Mouse (Mus musculus) forebrain, embryonic 14.5 days (tissue): ENCODE measurements around the gene Rpl37. TPM values are rescaled to one million over a fixed set of nuclear protein-coding genes. Genes with fewer than 3 reads are reported as not detected.

Source experiments
- ATAC-seq: fragments of 200-750 bp; cut with Nextera tagmentation; 2 replicates; pipeline ENCODE4 v1.8.0; 2017; ENCODE audit warnings: mild to moderate bottlenecking, moderate library complexity
- DNase-seq: peaks from one replicate; pipeline ENCODE4 v3.0.0-alpha.2; 2015; ENCODE audit warnings: low spot score
- H3K27ac ChIP-seq: fragments of 300-500 bp; sonication (generic); 2 replicates; pipeline ENCODE4 v1.5.1; 2014; ENCODE audit warnings: low read depth, mild to moderate bottlenecking, control low read depth, low read length, moderate library complexity
- H3K27me3 ChIP-seq: fragments of 300-500 bp; sonication (generic); replicated peaks from 2 replicates; pipeline ENCODE4 v1.6.1; 2014; ENCODE audit warnings: low read length, control low read depth, mixed read lengths; ENCODE audit not compliant: control insufficient read depth, insufficient read depth
- H3K36me3 ChIP-seq: fragments of 300-500 bp; sonication (generic); 2 replicates; pipeline ENCODE4 v1.6.1; 2014; ENCODE audit warnings: low read length, control low read depth; ENCODE audit not compliant: control insufficient read depth, insufficient read depth
- H3K4me1 ChIP-seq: fragments of 300-500 bp; sonication (generic); 2 replicates; pipeline ENCODE4 v1.6.1; 2014; ENCODE audit warnings: antibody characterized with exemption, low read length, control low read depth; ENCODE audit not compliant: control insufficient read depth, insufficient read depth
- H3K4me2 ChIP-seq: fragments of 300-500 bp; sonication (generic); 2 replicates; pipeline ENCODE4 v1.6.1; 2014; ENCODE audit warnings: mild to moderate bottlenecking, control low read depth, low read length
- H3K4me3 ChIP-seq: fragments of 300-500 bp; sonication (generic); 2 replicates; pipeline ENCODE4 v1.5.1; 2014; ENCODE audit warnings: low read depth, low read length, control low read depth
- H3K9ac ChIP-seq: fragments of 300-500 bp; sonication (generic); 2 replicates; pipeline ENCODE4 v1.6.1; 2014; ENCODE audit warnings: mild to moderate bottlenecking, low read length, control low read depth, moderate library complexity
- H3K9me3 ChIP-seq: fragments of 300-500 bp; sonication (generic); replicated peaks from 2 replicates; pipeline ENCODE4 v1.6.1; 2016; ENCODE audit warnings: low read length, control low read depth, mixed read lengths; ENCODE audit not compliant: control insufficient read depth
- WGBS: fragments of 180-500 bp; shearing (Covaris S2); extraction: QIAGEN DNeasy Blood & Tissue Kit; methylation state at CpG from one replicate; pipeline ENCODE4 v1.1.7; 2014; 5-methylcytosine and 5-hydroxymethylcytosine counted together
- polyA plus RNA-seq: library from polyadenylated mRNA; unstranded; fragments of >200 nt; fragmentation: Nextera tagmentation; extraction: Ambion mirVana; gene quantifications from 2 replicates; pipeline ENCODE4 v1.2.1, GENCODE M21; 2014

Gene Rpl37
- polyA plus RNA-seq, 1 experiment from 2014 or later, result 567 TPM

GRCm38 (mm10) chr15:5102312-5102711 lies 14.1 kb upstream of the Rpl37 start:
- Histone ChIP-seq H3K36me3 (no peaks in the 10 kb centered on the region), H3K27me3 (no peaks in the 10 kb centered on the region), H3K9me3 (no peaks in the 10 kb centered on the region), H3K4me3 (no peak overlapping the region), H3K4me1 (no peaks in the 10 kb centered on the region), H3K9ac (no peak overlapping the region), H3K27ac (no peak overlapping the region), H3K4me2 (no peak overlapping the region)
- ATAC-seq (no peak), DNase-seq (no peak)
- 98% methylated on average over 4 of the region's 4 CpGs for WGBS

GRCm38 (mm10) chr15:5105891-5106290 lies 10.6 kb upstream of the Rpl37 start:
- H3K36me3 ChIP-seq, result no peaks in the 10 kb centered on the region
- H3K27me3 ChIP-seq, result no peaks in the 10 kb centered on the region
- H3K4me3 ChIP-seq, result no peak overlapping the region
- no peaks in the 10 kb centered on the region for H3K9me3 ChIP-seq
- WGBS, result 75% methylated on average over 6 of the region's 6 CpGs
- no peak overlapping the region for H3K4me2 ChIP-seq
- no peak overlapping the region for H3K27ac ChIP-seq
- DNase-seq, result no peak
- ATAC-seq, result peak; percentile 42; the same call in 1 of the 2 replicates
- H3K9ac ChIP-seq, result no peak overlapping the region
- H3K4me1 ChIP-seq, result no peaks in the 10 kb centered on the region

GRCm38 (mm10) chr15:5106293-5106692 lies 10.2 kb upstream of the Rpl37 start:
- H3K27me3 ChIP-seq, result no peaks in the 10 kb centered on the region

GRCm38 (mm10) chr15:5107686-5108654 lies 8.5 kb upstream of the Rpl37 start, which contains the start of gene Card6:
Gene Card6, minus strand, starts transcription at chr15:5108539.
- H3K4me2 ChIP-seq, result no peak within 1 kb of the TSS
- no peaks in the 10 kb centered on the region for H3K9me3 ChIP-seq
- no peak within 1 kb of the TSS for H3K4me3 ChIP-seq
- no peak for DNase-seq
- H3K4me1 ChIP-seq, result no peaks in the 10 kb centered on the region
- H3K27ac ChIP-seq, result no peak within 1 kb of the TSS
- H3K36me3 ChIP-seq, result no peaks in the 10 kb centered on the region
- WGBS, result 74% methylated on average over 21 of the region's 21 CpGs
- no peak for ATAC-seq
- H3K27me3 ChIP-seq, result no peaks in the 10 kb centered on the region
- H3K9ac ChIP-seq, result no peak within 1 kb of the TSS

More at GRCm38 (mm10) chr15:5106293-5106692, 10.2 kb upstream of the Rpl37 start:
- ATAC-seq (0 out of 2 replicates have a peak, but pooled peaks have one; percentile 26), DNase-seq (peak; percentile 21)
- Histone ChIP-seq H3K4me1 (no peaks in the 10 kb centered on the region), H3K9me3 (no peaks in the 10 kb centered on the region), H3K4me2 (no peak overlapping the region), H3K9ac (no peak overlapping the region), H3K4me3 (no peak overlapping the region), H3K27ac (no peak overlapping the region), H3K36me3 (no peaks in the 10 kb centered on the region)
- 53% methylated on average over 2 of the region's 2 CpGs for WGBS

- Histone ChIP-seq H3K4me1 (no peaks in the 10 kb centered on the region), H3K9ac (no peak overlapping the region), H3K9me3 (no peaks in the 10 kb centered on the region), H3K4me2 (no peak overlapping the region), H3K36me3 (no peaks in the 10 kb centered on the region), H3K27ac (no peak overlapping the region), H3K4me3 (no peak overlapping the region), H3K27me3 (no peaks in the 10 kb centered on the region)
- ATAC-seq (no peak), DNase-seq (no peak)
- WGBS, result 90% methylated on average over 3 of the region's 3 CpGs
These were observed 7.8 kb upstream of the Rpl37 start for GRCm38 (mm10) chr15:5108655-5109040.

- Histone ChIP-seq H3K4me3 (no peak overlapping the region), H3K4me2 (no peak overlapping the region), H3K9ac (no peak overlapping the region), H3K27me3 (no peaks in the 10 kb centered on the region), H3K27ac (no peak overlapping the region), H3K4me1 (peaks cover 9% of the 10 kb centered on the region), H3K9me3 (no peaks in the 10 kb centered on the region), H3K36me3 (peaks cover 2% of the 10 kb centered on the region; the same call in 1 of the 2 replicates)
- DNase-seq (no peak), ATAC-seq (no peak)
- 82% methylated on average over 3 of the region's 3 CpGs for WGBS
These were observed 3.8 kb upstream of the Rpl37 start for GRCm38 (mm10) chr15:5112651-5113050.

GRCm38 (mm10) chr15:5115173-5115572 lies 1.3 kb upstream of the Rpl37 start:
- H3K4me2 ChIP-seq, result peak overlapping the region; percentile 45
- H3K27me3 ChIP-seq, result no peaks in the 10 kb centered on the region
- peaks cover 14% of the 10 kb centered on the region for H3K4me1 ChIP-seq
- ATAC-seq, result no peak
- peak overlapping the region; percentile 93; the same call in 1 of the 2 replicates for H3K4me3 ChIP-seq
- no peak overlapping the region for H3K9ac ChIP-seq
- H3K9me3 ChIP-seq, result no peaks in the 10 kb centered on the region
- no peak for DNase-seq
- WGBS, result 64% methylated on average over 8 of the region's 8 CpGs
- H3K36me3 ChIP-seq, result peaks cover 26% of the 10 kb centered on the region
- H3K27ac ChIP-seq, result no peak overlapping the region

- ATAC-seq (no peak), DNase-seq (no peak)
- H3K4me1 ChIP-seq, result peaks cover 14% of the 10 kb centered on the region
- H3K9me3 ChIP-seq, result no peaks in the 10 kb centered on the region
- peak overlapping the region; percentile 93 for H3K4me3 ChIP-seq
- WGBS, result 3% methylated on average over 22 of the region's 22 CpGs
- H3K27ac ChIP-seq, result peak overlapping the region; percentile 87
- peak overlapping the region; percentile 87 for H3K4me2 ChIP-seq
- peak overlapping the region; percentile 97 for H3K9ac ChIP-seq
- no peaks in the 10 kb centered on the region for H3K27me3 ChIP-seq
- peaks cover 44% of the 10 kb centered on the region for H3K36me3 ChIP-seq
These were observed 671 bp downstream of the Rpl37 start for GRCm38 (mm10) chr15:5117031-5117601.

- Histone ChIP-seq H3K4me2 (no peak overlapping the region), H3K27ac (no peak overlapping the region), H3K9me3 (no peaks in the 10 kb centered on the region), H3K4me1 (peaks cover 14% of the 10 kb centered on the region), H3K9ac (no peak overlapping the region), H3K4me3 (no peak overlapping the region), H3K27me3 (no peaks in the 10 kb centered on the region), H3K36me3 (peaks cover 56% of the 10 kb centered on the region)
- no peak for ATAC-seq
- 89% methylated on average over 9 of the region's 9 CpGs for WGBS
- no peak for DNase-seq
These were observed 2.2 kb downstream of the Rpl37 start for GRCm38 (mm10) chr15:5118626-5119025.
